Mouse (Mus musculus) lung, postnatal 25 days (tissue): ENCODE measurements at regions not wholly inside any gene's neighbourhood (a gene's known extent, or its start where the extent isn't known, plus 50 kb on each side); places are given as distances from the start of the nearest gene placed in this dataset.
"Not testable (repeated sequence)": the region's sequence is repeated elsewhere in the genome, so short reads cannot be mapped to it uniquely, and the experiment has no call there.

Source experiments
- DNase-seq: peaks from one replicate; pipeline ENCODE4 v3.0.0; 2022; ENCODE audit warnings: low spot score

DNA sequence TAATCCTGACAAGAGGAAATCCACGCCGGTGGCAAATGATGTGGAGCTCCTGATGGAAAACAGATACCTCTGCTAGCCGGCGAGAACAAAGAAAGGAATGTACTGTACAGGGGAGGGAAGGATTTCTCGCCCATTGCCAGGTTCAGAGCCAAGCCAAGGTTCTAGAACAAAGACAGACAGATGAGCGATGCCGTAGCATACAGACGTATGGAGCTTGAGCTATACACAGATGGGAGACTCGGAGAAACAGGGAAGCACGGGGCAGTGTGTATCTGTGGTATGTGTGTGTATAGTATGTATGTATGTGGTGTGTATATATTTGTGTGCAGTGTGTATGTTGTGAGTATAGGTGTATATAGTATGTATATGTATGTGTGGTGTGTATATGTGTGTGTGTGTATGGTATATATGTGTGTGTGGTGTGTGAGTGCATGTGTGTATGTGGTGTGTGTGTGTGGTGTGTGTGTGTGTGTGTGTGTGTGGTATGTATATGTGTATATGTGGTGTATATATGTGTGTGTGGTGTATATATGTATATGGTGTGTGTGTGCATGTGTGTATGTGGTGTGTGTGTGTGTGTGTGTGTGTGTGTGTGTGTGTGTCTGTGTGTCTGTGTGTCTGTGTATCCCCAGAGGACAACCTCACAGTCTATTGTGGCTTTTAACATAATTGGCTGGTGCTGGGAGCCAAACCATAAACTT lies 140.6 kb downstream of the Cand1 start:
- DNase-seq, result no peak

DNA sequence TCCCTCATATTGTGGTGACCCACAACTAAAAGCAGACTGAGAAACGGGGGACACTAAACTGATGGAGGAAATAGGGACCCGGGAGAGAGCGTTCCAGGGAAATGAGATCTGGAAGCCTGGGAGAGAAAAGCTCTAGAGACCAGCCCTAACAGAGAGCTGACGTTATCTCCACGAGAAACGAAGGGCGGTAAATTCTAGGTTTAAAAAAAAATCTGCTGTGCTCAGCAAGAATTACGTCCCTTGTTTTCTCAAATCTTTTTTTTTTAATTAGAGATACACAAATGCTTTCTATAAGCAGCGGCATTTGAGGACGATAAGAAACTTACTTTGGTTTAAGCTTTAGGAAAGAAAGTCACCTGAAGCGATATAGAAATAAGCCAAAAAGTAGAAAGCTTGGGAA lies 145.7 kb downstream of the Cand1 start:
- no peak for DNase-seq

DNA sequence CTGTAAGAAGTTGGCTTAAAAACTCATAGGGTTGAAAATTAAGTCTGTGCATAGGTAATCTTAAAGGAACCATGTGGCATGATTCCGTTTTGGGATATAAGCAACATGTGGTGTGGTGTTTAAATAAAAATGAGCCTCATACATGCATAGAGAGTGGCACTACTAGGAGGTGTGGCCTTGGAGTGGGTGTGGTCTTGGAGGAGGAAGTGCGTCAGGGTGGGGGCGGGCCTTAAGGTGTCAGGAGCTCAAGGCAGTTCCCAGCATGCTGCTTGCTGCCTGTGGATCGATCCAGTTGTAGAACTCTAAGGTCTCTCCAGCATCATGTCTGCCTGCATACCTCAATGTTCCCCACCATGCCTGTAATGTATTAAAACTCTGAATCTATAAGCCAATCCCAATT lies 152.0 kb downstream of the Cand1 start:
- DNase-seq, result no peak

- no peak for DNase-seq
Observed at GRCm38 (mm10) chr10:119087071-119087665, 152.7 kb downstream of the Cand1 start.

- no peak for DNase-seq
Observed at GRCm38 (mm10) chr10:119086450-119086849, 153.4 kb downstream of the Cand1 start.

- no peak for DNase-seq
Observed at GRCm38 (mm10) chr10:119083431-119083830, 156.4 kb downstream of the Cand1 start.

DNA sequence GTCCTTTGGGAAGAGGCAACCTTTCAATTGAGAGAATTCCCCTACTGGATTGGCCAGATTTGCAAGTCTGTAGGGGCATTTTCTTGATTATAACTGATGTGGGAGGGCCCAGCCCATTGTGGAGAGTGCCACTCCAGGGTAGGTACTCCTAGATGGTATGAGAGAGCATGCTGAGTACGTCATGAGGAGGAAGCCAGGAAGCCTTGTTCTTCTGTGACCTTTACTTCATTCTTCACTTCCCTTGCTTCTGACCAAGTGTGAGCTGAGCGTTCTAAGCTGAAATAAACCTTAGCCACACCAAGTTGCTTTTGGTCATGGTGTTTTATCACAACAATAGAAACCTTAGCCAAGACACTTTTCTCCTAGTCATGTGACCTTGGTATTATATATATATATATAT lies 157.0 kb downstream of the Cand1 start:
- no peak for DNase-seq

- DNase-seq, result not testable (repeated sequence)
Observed at GRCm38 (mm10) chr10:119081766-119082165, 158.1 kb downstream of the Cand1 start.

DNA sequence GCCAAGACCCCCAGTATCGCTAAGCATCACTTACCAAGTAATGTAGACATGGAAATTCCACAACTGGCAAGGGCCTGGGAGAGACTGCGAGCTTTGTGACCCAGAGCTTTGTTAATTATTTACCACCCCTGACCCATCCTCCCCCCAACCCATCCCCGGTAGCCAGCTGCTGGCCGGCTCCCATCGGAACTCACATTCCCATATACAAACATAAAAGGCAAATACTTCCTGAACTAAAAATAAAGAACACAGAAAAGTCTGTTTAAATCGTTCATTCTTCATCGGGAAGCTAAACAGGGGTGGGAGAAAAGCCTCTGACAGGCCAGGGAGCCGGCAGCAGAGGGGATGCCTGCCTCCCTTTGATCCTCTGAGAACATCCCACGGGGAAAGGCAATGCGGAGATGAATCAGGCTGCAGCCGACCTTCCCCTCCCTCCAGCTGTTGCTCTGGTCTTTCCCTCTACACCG lies 163.7 kb downstream of the Cand1 start:
- no peak for DNase-seq

DNA sequence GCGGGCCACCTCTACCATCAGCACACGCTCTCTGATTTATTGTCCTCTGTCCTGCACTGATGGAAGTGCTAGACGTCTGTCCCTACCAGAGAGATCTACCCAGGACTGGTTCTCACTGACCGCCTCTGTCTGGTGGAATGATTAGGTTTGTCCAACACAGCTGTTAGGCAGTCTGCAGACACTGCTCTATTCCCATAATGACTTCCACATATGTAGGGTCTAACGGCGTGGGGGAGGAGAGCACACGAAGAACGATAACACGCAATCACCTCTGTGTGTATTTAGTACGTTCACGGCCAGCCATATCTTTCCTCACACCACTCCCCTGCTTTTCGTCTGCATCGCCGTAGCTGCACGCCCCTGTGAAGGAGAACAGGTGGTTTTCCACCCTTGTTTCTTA lies 165.0 kb downstream of the Cand1 start:
- no peak for DNase-seq

GRCm38 (mm10) chr10:119073991-119074390 lies 165.9 kb downstream of the Cand1 start:
- DNase-seq, result no peak

DNA sequence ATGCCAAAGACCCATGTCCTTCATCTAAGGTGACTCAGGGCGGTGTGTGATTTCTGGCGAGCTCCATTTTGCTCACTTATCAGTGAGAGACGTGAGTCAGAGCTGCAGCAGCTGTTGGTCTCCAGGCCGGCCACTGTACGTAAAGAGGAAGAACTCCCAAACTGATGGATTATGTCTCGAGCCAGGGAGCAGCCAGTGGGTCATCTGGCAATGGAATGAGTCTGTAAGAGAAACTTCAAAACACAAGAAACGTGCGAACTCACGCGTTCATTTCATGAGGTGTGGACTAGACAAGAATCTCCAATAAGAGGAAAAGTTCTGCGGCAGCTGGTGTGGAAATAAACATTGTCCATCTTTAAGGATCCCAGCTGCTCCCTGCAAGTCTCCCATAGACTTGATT lies 170.4 kb downstream of the Cand1 start:
- no peak for DNase-seq

- no peak for DNase-seq
Observed at GRCm38 (mm10) chr10:119067838-119068237, 172.0 kb downstream of the Cand1 start.

GRCm38 (mm10) chr10:119067366-119067765 lies 172.5 kb downstream of the Cand1 start:
- no peak for DNase-seq

- DNase-seq, result peak; percentile 62
Observed at GRCm38 (mm10) chr10:119065974-119066373, 173.9 kb downstream of the Cand1 start.

- peak; percentile 57 for DNase-seq
Observed at GRCm38 (mm10) chr10:119065133-119065817, 174.6 kb downstream of the Cand1 start.

- no peak for DNase-seq
Observed at GRCm38 (mm10) chr10:119064218-119064617, 175.6 kb downstream of the Cand1 start.

GRCm38 (mm10) chr10:119063209-119063699 lies 176.6 kb downstream of the Cand1 start:
- peak; percentile 69 for DNase-seq

GRCm38 (mm10) chr10:119061958-119062599 lies 177.8 kb downstream of the Cand1 start:
- DNase-seq, result no peak

GRCm38 (mm10) chr10:119061349-119061850 lies 178.5 kb downstream of the Cand1 start:
- no peak for DNase-seq

DNA sequence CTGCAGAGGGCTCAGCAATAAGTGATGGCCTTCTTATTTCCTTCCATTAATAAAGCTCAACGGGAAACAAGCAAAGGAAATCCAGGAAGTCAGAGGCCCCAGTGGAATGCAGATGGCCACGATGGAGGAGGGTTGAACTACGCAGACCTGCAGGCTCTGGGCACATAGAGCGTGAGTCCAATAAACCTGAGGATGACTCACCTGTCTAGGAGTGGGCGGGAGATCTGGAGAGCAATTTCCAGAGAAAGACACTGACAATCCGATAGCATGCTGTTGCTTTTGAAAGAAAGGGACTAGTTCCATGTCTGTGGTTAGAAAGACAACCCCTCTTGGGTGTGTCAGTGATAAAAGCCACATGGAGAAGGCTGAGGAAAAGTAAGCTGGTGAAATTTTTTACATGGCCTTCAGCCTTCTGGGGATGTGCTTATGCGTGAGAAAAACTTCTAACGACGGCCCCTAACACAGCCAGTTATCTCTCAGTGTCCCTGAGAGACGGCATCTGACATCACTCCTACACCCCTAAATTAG lies 181.3 kb downstream of the Cand1 start:
- no peak for DNase-seq

- DNase-seq, result peak; percentile 84
Observed at GRCm38 (mm10) chr10:119055199-119055785, 184.6 kb downstream of the Cand1 start.
